Mouse (Mus musculus) midbrain, embryonic 16.5 days (tissue): Measurements from ENCODE around the gene Emc10. TPM values are rescaled to one million over a fixed set of nuclear protein-coding genes. Genes with fewer than 3 reads are reported as not detected.

Source experiments
- ATAC-seq: fragments of 200-750 bp; cut with Nextera tagmentation; 2 replicates; pipeline ENCODE4 v1.8.0; 2017; ENCODE audit warnings: moderate TSS enrichment
- H3K27ac ChIP-seq: fragments of 300-500 bp; sonication (generic); 2 replicates; pipeline ENCODE4 v1.5.1; 2014; ENCODE audit warnings: mild to moderate bottlenecking, low read length, mixed read lengths
- H3K27me3 ChIP-seq: fragments of 300-500 bp; sonication (generic); 2 replicates; pipeline ENCODE4 v1.6.1; 2014; ENCODE audit warnings: low read depth, low read length, mixed read lengths; ENCODE audit not compliant: control insufficient read depth, insufficient read depth
- H3K36me3 ChIP-seq: fragments of 300-500 bp; sonication (generic); 2 replicates; pipeline ENCODE4 v1.6.1; 2014; ENCODE audit warnings: mild to moderate bottlenecking, low read length, moderate library complexity, mixed read lengths; ENCODE audit not compliant: control insufficient read depth, insufficient read depth
- H3K4me1 ChIP-seq: fragments of 300-500 bp; sonication (generic); 2 replicates; pipeline ENCODE4 v1.6.1; 2014; ENCODE audit warnings: mild to moderate bottlenecking, low read length, mixed read lengths; ENCODE audit not compliant: control insufficient read depth, insufficient read depth
- H3K4me2 ChIP-seq: fragments of 300-500 bp; sonication (generic); 2 replicates; pipeline ENCODE4 v1.6.1; 2014; ENCODE audit warnings: mild to moderate bottlenecking, low read length, mixed read lengths
- H3K4me3 ChIP-seq: fragments of 300-500 bp; sonication (generic); 2 replicates; pipeline ENCODE4 v1.5.1; 2014; ENCODE audit warnings: low read depth, mild to moderate bottlenecking, low read length, moderate library complexity, mixed read lengths
- H3K9ac ChIP-seq: fragments of 300-500 bp; sonication (generic); 2 replicates; pipeline ENCODE4 v1.6.1; 2014; ENCODE audit warnings: low read depth, low read length, mixed read lengths
- H3K9me3 ChIP-seq: fragments of 300-500 bp; sonication (generic); replicated peaks from 2 replicates; pipeline ENCODE4 v1.6.1; 2014; ENCODE audit warnings: mild to moderate bottlenecking, low read length, mixed read lengths; ENCODE audit not compliant: control insufficient read depth, poor library complexity, severe bottlenecking
- WGBS: fragments of 180-500 bp; shearing (Covaris S2); extraction: QIAGEN DNeasy Blood & Tissue Kit; methylation state at CpG from one replicate; pipeline ENCODE4 v1.1.7; 2014; 5-methylcytosine and 5-hydroxymethylcytosine counted together
- polyA plus RNA-seq: library from polyadenylated mRNA; unstranded; fragments of >200 nt; fragmentation: Nextera tagmentation; extraction: Ambion mirVana; gene quantifications from 2 replicates; pipeline ENCODE4 v1.2.1, GENCODE M21; 2015

The Emc10 gene
- polyA plus RNA-seq, 1 experiment from 2014 or later, result 137 TPM

GRCm38 (mm10) chr7:44534656-44535441, 38.5 kb upstream of the Emc10 start:
- no peak overlapping the region for H3K9ac ChIP-seq
- WGBS, result 92% methylated on average over 19 of the region's 19 CpGs

GRCm38 (mm10) chr7:44534242-44534641, 37.9 kb upstream of the Emc10 start:
- WGBS, result 95% methylated on average over 13 of the region's 13 CpGs
- Histone ChIP-seq H3K36me3 (peaks cover 4% of the 10 kb centered on the region; the same call in 1 of the 2 replicates), H3K4me2 (no peak overlapping the region)

More at GRCm38 (mm10) chr7:44534656-44535441, 38.5 kb upstream of the Emc10 start:
- no peak for ATAC-seq
- Histone ChIP-seq H3K27me3 (no peaks in the 10 kb centered on the region), H3K4me3 (no peak overlapping the region), H3K9me3 (no peaks in the 10 kb centered on the region), H3K4me1 (no peaks in the 10 kb centered on the region), H3K4me2 (no peak overlapping the region), H3K36me3 (peaks cover 4% of the 10 kb centered on the region; the same call in 1 of the 2 replicates), H3K27ac (no peak overlapping the region)

GRCm38 (mm10) chr7:44533746-44534045, 37.4 kb upstream of the Emc10 start:
- Histone ChIP-seq H3K9ac (no peak overlapping the region), H3K4me3 (no peak overlapping the region), H3K27ac (no peak overlapping the region), H3K27me3 (peaks cover 3% of the 10 kb centered on the region; the same call in 1 of the 2 replicates), H3K36me3 (peaks cover 4% of the 10 kb centered on the region; the same call in 1 of the 2 replicates), H3K4me2 (no peak overlapping the region), H3K9me3 (no peaks in the 10 kb centered on the region), H3K4me1 (no peaks in the 10 kb centered on the region)
- no peak for ATAC-seq
- 80% methylated on average over 12 of the region's 12 CpGs for whole genome bisulfite sequencing

More at GRCm38 (mm10) chr7:44534242-44534641, 37.9 kb upstream of the Emc10 start:
- H3K9me3 ChIP-seq, result no peaks in the 10 kb centered on the region
- no peak overlapping the region for H3K9ac ChIP-seq
- no peak overlapping the region for H3K27ac ChIP-seq
- no peak overlapping the region for H3K4me3 ChIP-seq
- ATAC-seq, result no peak
- no peaks in the 10 kb centered on the region for H3K4me1 ChIP-seq
- H3K27me3 ChIP-seq, result no peaks in the 10 kb centered on the region

- H3K9ac ChIP-seq, result no peak overlapping the region
- H3K4me3 ChIP-seq, result no peak overlapping the region
- no peaks in the 10 kb centered on the region for H3K4me1 ChIP-seq
- peaks cover under 1% of the 10 kb centered on the region; the same call in 1 of the 2 replicates for H3K36me3 ChIP-seq
- peaks cover 5% of the 10 kb centered on the region; the same call in 1 of the 2 replicates for H3K27me3 ChIP-seq
- WGBS, result 87% methylated on average over 29 of the region's 29 CpGs
- no peaks in the 10 kb centered on the region for H3K9me3 ChIP-seq
- ATAC-seq, result no peak
- no peak overlapping the region for H3K4me2 ChIP-seq
- H3K27ac ChIP-seq, result no peak overlapping the region
Observed at GRCm38 (mm10) chr7:44532918-44533745, 36.8 kb upstream of the Emc10 start.

- WGBS, result 93% methylated on average over 4 of the region's 4 CpGs
- peaks cover 5% of the 10 kb centered on the region; the same call in 1 of the 2 replicates for H3K27me3 ChIP-seq
- H3K4me2 ChIP-seq, result no peak within 1 kb of the TSS
- H3K36me3 ChIP-seq, result no peaks in the 10 kb centered on the region
- ATAC-seq, result no peak
- no peak within 1 kb of the TSS for H3K4me3 ChIP-seq
- no peaks in the 10 kb centered on the region for H3K4me1 ChIP-seq
- H3K9me3 ChIP-seq, result no peaks in the 10 kb centered on the region
- H3K9ac ChIP-seq, result no peak within 1 kb of the TSS
- no peak within 1 kb of the TSS for H3K27ac ChIP-seq
Observed at GRCm38 (mm10) chr7:44531946-44532732, 35.8 kb upstream of the Emc10 start, which contains the start of gene Spib. Gene Spib (minus strand): TSS chr7:44532071.

GRCm38 (mm10) chr7:44531207-44531606, 34.9 kb upstream of the Emc10 start:
- Histone ChIP-seq H3K9me3 (no peaks in the 10 kb centered on the region), H3K4me3 (no peak overlapping the region), H3K27me3 (peaks cover 7% of the 10 kb centered on the region; the same call in 1 of the 2 replicates), H3K4me1 (no peaks in the 10 kb centered on the region), H3K4me2 (no peak overlapping the region), H3K36me3 (no peaks in the 10 kb centered on the region), H3K9ac (no peak overlapping the region), H3K27ac (no peak overlapping the region)
- no peak for ATAC-seq
- WGBS, result 77% methylated on average over 5 of the region's 5 CpGs

GRCm38 (mm10) chr7:44530507-44530906, 34.2 kb upstream of the Emc10 start:
- H3K9ac ChIP-seq, result no peak overlapping the region
- H3K36me3 ChIP-seq, result no peaks in the 10 kb centered on the region
- H3K27ac ChIP-seq, result no peak overlapping the region
- H3K4me2 ChIP-seq, result no peak overlapping the region
- no peak for ATAC-seq
- no peaks in the 10 kb centered on the region for H3K4me1 ChIP-seq
- H3K27me3 ChIP-seq, result peaks cover 9% of the 10 kb centered on the region; the same call in 1 of the 2 replicates
- 78% methylated on average over 3 of the region's 3 CpGs for WGBS
- H3K4me3 ChIP-seq, result no peak overlapping the region
- no peaks in the 10 kb centered on the region for H3K9me3 ChIP-seq

GRCm38 (mm10) chr7:44529518-44529917, 33.2 kb upstream of the Emc10 start:
- 64% methylated on average over 5 of the region's 5 CpGs for WGBS
- H3K9me3 ChIP-seq, result no peaks in the 10 kb centered on the region
- H3K4me3 ChIP-seq, result no peak overlapping the region
- no peak for ATAC-seq
- no peak overlapping the region for H3K4me2 ChIP-seq
- peaks cover 9% of the 10 kb centered on the region; the same call in 1 of the 2 replicates for H3K27me3 ChIP-seq
- H3K9ac ChIP-seq, result no peak overlapping the region
- no peak overlapping the region for H3K27ac ChIP-seq
- no peaks in the 10 kb centered on the region for H3K36me3 ChIP-seq
- H3K4me1 ChIP-seq, result no peaks in the 10 kb centered on the region
